In the genomic region with DNA sequence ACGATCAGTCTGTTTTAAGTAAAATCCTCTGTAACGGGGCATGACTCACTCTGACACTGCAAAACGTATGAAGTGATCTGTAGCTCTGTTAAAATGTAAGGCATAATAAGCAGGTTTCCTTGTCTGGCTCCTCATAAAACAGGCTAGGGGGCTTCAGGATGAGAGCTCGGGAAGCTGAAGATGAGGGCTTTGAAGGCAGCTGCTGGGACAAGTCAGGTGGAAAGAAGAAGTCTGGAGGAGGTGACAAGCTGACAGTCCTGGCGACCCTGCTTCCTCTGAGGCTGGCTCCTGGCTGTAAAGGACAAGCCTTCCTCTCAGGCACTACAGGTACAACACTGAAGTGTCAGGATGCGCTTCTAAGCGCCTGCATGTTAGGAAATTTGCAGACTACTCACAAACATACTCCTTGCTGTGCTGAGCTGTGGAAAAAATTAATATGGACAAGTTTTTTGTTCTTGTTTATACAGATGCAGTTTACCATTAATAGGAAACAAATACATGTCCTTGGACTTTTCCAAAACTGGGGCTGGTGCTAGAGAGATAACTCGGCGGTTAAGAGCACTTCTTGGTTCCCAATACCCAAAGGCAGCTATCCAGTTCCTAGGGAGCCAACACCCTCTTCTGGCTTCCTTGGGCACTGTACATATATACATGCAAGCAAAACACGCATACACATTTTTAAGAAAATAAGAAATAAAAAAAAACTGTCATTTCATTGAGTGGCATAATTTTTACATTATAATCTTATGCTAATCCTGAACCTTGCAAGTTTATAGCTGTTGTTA, we compare ENCODE assay signal across 27 mouse cellular contexts. TPM values are rescaled to one million over a fixed set of nuclear protein-coding genes. Genes with fewer than 3 reads are reported as not detected.
DNase-seq lines count a peak whose midpoint lies in the region; ATAC-seq and TF ChIP-seq lines count a peak whose summit lies in the region.
"Had no signal": no experiment of that assay in that cellular context is flagged by ENCODE, and none has a peak within 500 bp of the region (broad histone marks: within the 10 kb centered on the region; RNA-seq: fewer than 3 reads in every experiment).

No protein-coding gene starts in this region.

- H3K27me3 ChIP-seq in cerebellum, adult 2 months (ENCODE audit: control insufficient read depth, insufficient read depth, low read length), result no peaks in the 10 kb centered on the region
- H3K27me3 ChIP-seq: heart, embryonic 12.5 days; liver, embryonic 15.5 days; lung, embryonic 15.5 days; megakaryocyte, embryonic 14.5 days; neural tube, embryonic 12.5 days had no signal

- H3K4me3 ChIP-seq in cerebellum, adult 2 months (replicated peaks; ENCODE audit: insufficient read depth, low read depth, low read length), result no peak overlapping the region
- H3K4me3 ChIP-seq: heart, embryonic 12.5 days; hindbrain, embryonic 10.5 days; left cerebral cortex, adult 2 months; limb, embryonic 10.5 days; liver, embryonic 15.5 days; lung, embryonic 15.5 days; megakaryocyte, embryonic 14.5 days; neural tube, embryonic 12.5 days had no signal

- peaks cover 10% of the 10 kb centered on the region for H3K4me1 ChIP-seq in cerebellum, adult 2 months (ENCODE audit: control insufficient read depth, insufficient read depth, low read length)
- H3K4me1 ChIP-seq: heart, embryonic 12.5 days; liver, embryonic 15.5 days had no signal

- WGBS in cerebellum, adult 2 months, result 73% methylated on average over 10 of the region's 10 CpGs

- no peak overlapping the region for H3K27ac ChIP-seq in cerebellum, adult 2 months (ENCODE audit: insufficient read depth, low read length)
- H3K27ac ChIP-seq: hindbrain, embryonic 10.5 days; left cerebral cortex, adult 2 months; limb, embryonic 10.5 days; liver, embryonic 15.5 days; lung, embryonic 15.5 days; neural tube, embryonic 12.5 days had no signal

- TF ChIP-seq POLR2A in cerebellum, adult 2 months (IDR thresholded peaks at IDR 0.05; ENCODE audit: borderline replicate concordance, insufficient read depth, low read length), result no peak

- TF ChIP-seq CTCF in cerebellum, adult 2 months (IDR thresholded peaks at IDR 0.05; ENCODE audit: borderline replicate concordance, insufficient read depth, low read depth, low read length), result no peak

- DNase-seq in cerebellum, adult 2 months, result peak; percentile 18 to 37
- DNase-seq in heart, adult 11 months, result peak; percentile 40
- DNase-seq in heart, adult 8-10 months (ENCODE audit: low spot score), result no peak
- peak; percentile 22 for DNase-seq in retina, embryonic 14.5 days (ENCODE audit: low spot score)
- no peak for DNase-seq in retina, postnatal 1 day
- DNase-seq in urinary bladder, postnatal 25 days (ENCODE audit: low spot score), result no peak
- no peak for DNase-seq in thymus, postnatal 4 days
- DNase-seq: adrenal gland, postnatal 14 days; cerebellum, adult 11 months; heart, postnatal 10 days; kidney, adult 18-20 months; kidney, postnatal 4 days; layer of hippocampus, adult 9-11 months; liver; lung, postnatal 36 days; midbrain, embryonic 14.5 days; thymus, postnatal 25 days had no signal

- no peak for ATAC-seq in cerebellum, adult (ENCODE audit: insufficient number of reproducible peaks, low FRiP score, low TSS enrichment)
- ATAC-seq: inflammation-experienced regulatory T-cells, adult 6 months had no signal

RNA-seq across cellular contexts. Expression of a gene that starts 13.8 kb away (rescaled TPM):
- 5.2 and 5.4 TPM in 2 replicates for polyA plus RNA-seq in cerebellum, adult 2 months (2012; rRNA removed)
- 1 to 10 TPM; 1.7 to 3.1 (median 2.2) TPM for total RNA-seq in heart, adult 8-10 months (2022)

Comparison
In these comparisons a context has a peak if more than half of its experiments do, and no peak if none do; other contexts are left out.
1. DNase-seq: peak in cerebellum, adult 2 months (2 of 2), heart, adult 11 months (single experiment) and retina, embryonic 14.5 days (single experiment); none in heart, adult 8-10 months (single experiment), retina, postnatal 1 day (single experiment), urinary bladder, postnatal 25 days (single experiment) and thymus, postnatal 4 days (single experiment).